In genomic region chrX:160994543-160995121, GRCm38 (mm10) we compare ENCODE assay signal across 8 mouse cellular contexts. TPM values are rescaled to one million over a fixed set of nuclear protein-coding genes. Genes with fewer than 3 reads are reported as not detected.
A peak's percentile ranks its signal among the peaks of the same experiment; 100 is the strongest.
DNase-seq lines count a peak whose midpoint lies in the region; ATAC-seq and TF ChIP-seq lines count a peak whose summit lies in the region.

TSS of gene Cdkl5 (minus strand) at chrX:160994704.

- no peaks in the 10 kb centered on the region for H3K27me3 ChIP-seq in embryonic facial prominence, embryonic 15.5 days
- peaks cover 3% of the 10 kb centered on the region; the same call in 1 of the 2 replicates for H3K27me3 ChIP-seq in kidney, embryonic 14.5 days (ENCODE audit: control insufficient read depth, insufficient read depth, low read length)
- peaks cover 17% of the 10 kb centered on the region; the same call in 1 of the 2 replicates for H3K27me3 ChIP-seq in limb, embryonic 15.5 days

- no peaks in the 10 kb centered on the region for H3K9me3 ChIP-seq in embryonic facial prominence, embryonic 15.5 days (replicated peaks)
- H3K9me3 ChIP-seq in kidney, embryonic 14.5 days (ENCODE audit: control insufficient read depth, low read length), result no peaks in the 10 kb centered on the region
- no peaks in the 10 kb centered on the region for H3K9me3 ChIP-seq in limb, embryonic 15.5 days

- H3K4me2 ChIP-seq in embryonic facial prominence, embryonic 15.5 days (replicated peaks), result peak within 1 kb of the TSS; percentile 55
- H3K4me2 ChIP-seq in kidney, embryonic 14.5 days (replicated peaks; ENCODE audit: low read depth, low read length), result peak within 1 kb of the TSS; percentile 51
- peak within 1 kb of the TSS; percentile 57 for H3K4me2 ChIP-seq in limb, embryonic 15.5 days

- peak within 1 kb of the TSS; percentile 33 for H3K9ac ChIP-seq in embryonic facial prominence, embryonic 15.5 days
- peak within 1 kb of the TSS; percentile 49 for H3K9ac ChIP-seq in kidney, embryonic 14.5 days (ENCODE audit: low read depth, low read length)
- H3K9ac ChIP-seq in limb, embryonic 15.5 days, result peak within 1 kb of the TSS; percentile 45

- TF ChIP-seq CTCF in bone marrow, adult 2 months (IDR thresholded peaks at IDR 0.05; ENCODE audit: control insufficient read depth, insufficient read depth, low read length), result 0 out of 2 replicates have a peak, but pooled peaks have one; percentile 23

- peak; percentile 23; the same call in 1 of the 2 replicates for TF ChIP-seq POLR2A in bone marrow, adult 2 months (IDR thresholded peaks at IDR 0.05; ENCODE audit: borderline replicate concordance, control insufficient read depth, low read depth, low read length)

- 16% methylated on average over 53 of the region's 53 CpGs for WGBS in bone marrow, adult 2 months
- WGBS in embryonic facial prominence, embryonic 15.5 days, result 21% methylated on average over 53 of the region's 53 CpGs
- WGBS in kidney, embryonic 14.5 days, result 32% methylated on average over 53 of the region's 53 CpGs
- 26% methylated on average over 48 of the region's 53 CpGs for WGBS in limb, embryonic 15.5 days

- H3K4me1 ChIP-seq in bone marrow, adult 2 months (ENCODE audit: control insufficient read depth, insufficient read depth, low read length), result no peaks in the 10 kb centered on the region
- H3K4me1 ChIP-seq in embryonic facial prominence, embryonic 15.5 days, result no peaks in the 10 kb centered on the region
- 0 out of 2 replicates have a peak, but pooled peaks cover 2% of the 10 kb centered on the region for H3K4me1 ChIP-seq in kidney, embryonic 14.5 days (ENCODE audit: control insufficient read depth, insufficient read depth, low read length)
- H3K4me1 ChIP-seq in limb, embryonic 15.5 days, result no peaks in the 10 kb centered on the region

- H3K27ac ChIP-seq in bone marrow, adult 2 months (ENCODE audit: control insufficient read depth, insufficient read depth, low read depth, low read length, poor library complexity), result peak within 1 kb of the TSS; percentile 51; the same call in 1 of the 2 replicates
- peak within 1 kb of the TSS; percentile 48 for H3K27ac ChIP-seq in embryonic facial prominence, embryonic 15.5 days (replicated peaks)
- H3K27ac ChIP-seq in kidney, embryonic 14.5 days (ENCODE audit: low read depth, low read length), result peak within 1 kb of the TSS; percentile 37; the same call in 1 of the 2 replicates
- H3K27ac ChIP-seq in limb, embryonic 15.5 days, result peak within 1 kb of the TSS; percentile 74

- DNase-seq in 416B (ENCODE audit: low read depth), result peak; percentile 91
- DNase-seq in heart, adult 9 months (ENCODE audit: low spot score in 2 of 2), result peak; percentile 93 to 95
- peak; percentile 73 to 86 for DNase-seq in monocyte, adult 2 months (ENCODE audit: low read depth in 1 of 2, low spot score in 2 of 2)
- DNase-seq in spleen, postnatal 36 days (ENCODE audit: low spot score in 2 of 2), result peak; percentile 91 to 95

- H3K4me3 ChIP-seq in bone marrow, adult 2 months (replicated peaks; ENCODE audit: control insufficient read depth, low read depth, low read length), result peak within 1 kb of the TSS; percentile 77
- H3K4me3 ChIP-seq in embryonic facial prominence, embryonic 15.5 days (replicated peaks), result peak within 1 kb of the TSS; percentile 60
- H3K4me3 ChIP-seq in kidney, embryonic 14.5 days (ENCODE audit: low read length), result peak within 1 kb of the TSS; percentile 53
- peak within 1 kb of the TSS; percentile 56 for H3K4me3 ChIP-seq in limb, embryonic 15.5 days

- H3K36me3 ChIP-seq in embryonic facial prominence, embryonic 15.5 days, result no peaks in the 10 kb centered on the region
- no peaks in the 10 kb centered on the region for H3K36me3 ChIP-seq in kidney, embryonic 14.5 days (ENCODE audit: control insufficient read depth, insufficient read depth, low read length)
- H3K36me3 ChIP-seq in limb, embryonic 15.5 days, result no peaks in the 10 kb centered on the region

- ATAC-seq in embryonic facial prominence, embryonic 15.5 days (ENCODE audit: insufficient number of reproducible peaks, low FRiP score, low TSS enrichment, low read depth), result peak; percentile 94
- ATAC-seq in kidney, embryonic 14.5 days (ENCODE audit: low FRiP score, low TSS enrichment), result peak; percentile 97
- ATAC-seq in limb, embryonic 15.5 days (ENCODE audit: insufficient number of reproducible peaks, low FRiP score, low TSS enrichment, low read depth), result peak; percentile 96

RNA-seq across cellular contexts. Expression of gene Cdkl5, which starts in this region (rescaled TPM):
- polyA plus RNA-seq in bone marrow, adult 2 months (2011; ENCODE audit: insufficient read depth, insufficient read length, low replicate concordance, missing spikeins), result 0.13 and 1.7 TPM in 2 replicates
- polyA plus RNA-seq in embryonic facial prominence, embryonic 15.5 days (2015; fragmentation: Nextera tagmentation; extraction: Ambion mirVana), result 2.7 and 2.8 TPM in 2 replicates
- 2.5 and 2.8 TPM in 2 replicates for polyA plus RNA-seq in kidney, embryonic 14.5 days (2014; fragmentation: Nextera tagmentation; extraction: Ambion mirVana)
- 2.0 TPM in 2 replicates for polyA plus RNA-seq in limb, embryonic 15.5 days (2015; fragmentation: Nextera tagmentation; extraction: Ambion mirVana)

Comparison
In these comparisons a context has a peak if more than half of its experiments do, and no peak if none do; other contexts are left out.
1. Peak in every context shown above with its lines: DNase-seq, ATAC-seq, H3K4me3 ChIP-seq and H3K27ac ChIP-seq.